Mouse (Mus musculus) small intestine, adult 2 months (tissue): ENCODE measurements around the gene Ccdc159.

ENCODE experiments used
- CTCF ChIP-seq: fragments of 200-500 bp; IDR thresholded peaks from 2 replicates; pipeline ENCODE4 v1.5.1; 2012; ENCODE audit warnings: low read depth, mild to moderate bottlenecking, control low read depth, inconsistent platforms, low read length, moderate library complexity, mixed read lengths; ENCODE audit not compliant: insufficient replicate concordance, insufficient read length; ENCODE audit errors: extremely low read depth
- POLR2A ChIP-seq: fragments of 200-500 bp; IDR thresholded peaks from 2 replicates; pipeline ENCODE4 v1.6.1; 2012; ENCODE audit warnings: low read depth, mild to moderate bottlenecking, control low read depth, inconsistent platforms, low read length, moderate library complexity

GRCm38 (mm10) chr9:21936692-21937570, 9.7 kb downstream of the Ccdc159 start, which contains the start of gene Plppr2:
- no peak for TF ChIP-seq CTCF
- no peak for TF ChIP-seq POLR2A
